Mouse (Mus musculus): ENCODE results near the gene Gng8. TPM values are rescaled to one million over a fixed set of nuclear protein-coding genes. Genes with fewer than 3 reads are reported as not detected.

Gng8 gene
- polyA plus RNA-seq, 1 experiment from 2014 or later: 13.0 TPM

GRCm38 (mm10) chr7:16916342-16917265 is 25.0 kb downstream of the Gng8 start:
- H3K4me3 ChIP-seq (ENCODE audit: low read length): no peak overlapping the region
- H3K27me3 ChIP-seq (ENCODE audit: control insufficient read depth, insufficient read depth, low read depth, low read length): no peaks in the 10 kb centered on the region
- no peak overlapping the region for H3K27ac ChIP-seq (ENCODE audit: low read length)
- no peak overlapping the region for H3K4me2 ChIP-seq (ENCODE audit: low read depth, low read length)
- H3K4me1 ChIP-seq (replicated peaks; ENCODE audit: control insufficient read depth, insufficient read depth, low read length): peaks cover 25% of the 10 kb centered on the region
- WGBS: 60% methylated on average over 30 of the region's 30 CpGs
- H3K36me3 ChIP-seq (ENCODE audit: control insufficient read depth, insufficient read depth, low read length): peaks cover 23% of the 10 kb centered on the region
- 0 out of 2 replicates have a peak, but pooled peaks have one; percentile 12 for ATAC-seq (ENCODE audit: low read depth)
- H3K9ac ChIP-seq (ENCODE audit: low read length): no peak overlapping the region
- no peaks in the 10 kb centered on the region for H3K9me3 ChIP-seq (ENCODE audit: control insufficient read depth, low read length)

GRCm38 (mm10) chr7:16917447-16917846 is 25.9 kb downstream of the Gng8 start:
- ATAC-seq (ENCODE audit: low read depth): no peak
- Histone ChIP-seq H3K9ac (ENCODE audit: low read length) (no peak overlapping the region), H3K36me3 (ENCODE audit: control insufficient read depth, insufficient read depth, low read length) (peaks cover 23% of the 10 kb centered on the region), H3K27me3 (ENCODE audit: control insufficient read depth, insufficient read depth, low read depth, low read length) (no peaks in the 10 kb centered on the region), H3K4me3 (ENCODE audit: low read length) (no peak overlapping the region), H3K27ac (ENCODE audit: low read length) (no peak overlapping the region), H3K4me1 (replicated peaks; ENCODE audit: control insufficient read depth, insufficient read depth, low read length) (peaks cover 33% of the 10 kb centered on the region), H3K9me3 (ENCODE audit: control insufficient read depth, low read length) (no peaks in the 10 kb centered on the region), H3K4me2 (ENCODE audit: low read depth, low read length) (no peak overlapping the region)
- WGBS: 45% methylated on average over 11 of the region's 11 CpGs

- no peak overlapping the region for H3K27ac ChIP-seq (ENCODE audit: low read length)
- H3K4me3 ChIP-seq (ENCODE audit: low read length): no peak overlapping the region
- 74% methylated on average over 9 of the region's 9 CpGs for WGBS
- H3K4me2 ChIP-seq (ENCODE audit: low read depth, low read length): no peak overlapping the region
- no peak overlapping the region for H3K9ac ChIP-seq (ENCODE audit: low read length)
- H3K36me3 ChIP-seq (ENCODE audit: control insufficient read depth, insufficient read depth, low read length): peaks cover 23% of the 10 kb centered on the region
- no peaks in the 10 kb centered on the region for H3K27me3 ChIP-seq (ENCODE audit: control insufficient read depth, insufficient read depth, low read depth, low read length)
- peaks cover 39% of the 10 kb centered on the region for H3K4me1 ChIP-seq (replicated peaks; ENCODE audit: control insufficient read depth, insufficient read depth, low read length)
- H3K9me3 ChIP-seq (ENCODE audit: control insufficient read depth, low read length): no peaks in the 10 kb centered on the region
- no peak for ATAC-seq (ENCODE audit: low read depth)
These were observed 26.4 kb downstream of the Gng8 start for GRCm38 (mm10) chr7:16918014-16918413.

GRCm38 (mm10) chr7:16918670-16919069 is 27.1 kb downstream of the Gng8 start:
- peaks cover 23% of the 10 kb centered on the region for H3K36me3 ChIP-seq (ENCODE audit: control insufficient read depth, insufficient read depth, low read length)
- ATAC-seq (ENCODE audit: low read depth): no peak
- H3K4me1 ChIP-seq (replicated peaks; ENCODE audit: control insufficient read depth, insufficient read depth, low read length): peaks cover 39% of the 10 kb centered on the region
- H3K4me2 ChIP-seq (ENCODE audit: low read depth, low read length): no peak overlapping the region
- H3K9ac ChIP-seq (ENCODE audit: low read length): no peak overlapping the region
- H3K9me3 ChIP-seq (ENCODE audit: control insufficient read depth, low read length): no peaks in the 10 kb centered on the region
- no peak overlapping the region for H3K27ac ChIP-seq (ENCODE audit: low read length)
- H3K27me3 ChIP-seq (ENCODE audit: control insufficient read depth, insufficient read depth, low read depth, low read length): no peaks in the 10 kb centered on the region
- no peak overlapping the region for H3K4me3 ChIP-seq (ENCODE audit: low read length)
- WGBS: 75% methylated on average over 3 of the region's 3 CpGs

- no peaks in the 10 kb centered on the region for H3K9me3 ChIP-seq (ENCODE audit: control insufficient read depth, low read length)
- 0 out of 2 replicates have a peak overlapping the region, but pooled peaks have one; percentile 10 for H3K9ac ChIP-seq (ENCODE audit: low read length)
- H3K4me3 ChIP-seq (ENCODE audit: low read length): no peak overlapping the region
- H3K27ac ChIP-seq (ENCODE audit: low read length): no peak overlapping the region
- peaks cover 21% of the 10 kb centered on the region for H3K36me3 ChIP-seq (ENCODE audit: control insufficient read depth, insufficient read depth, low read length)
- no peaks in the 10 kb centered on the region for H3K27me3 ChIP-seq (ENCODE audit: control insufficient read depth, insufficient read depth, low read depth, low read length)
- 77% methylated on average over 13 of the region's 13 CpGs for WGBS
- H3K4me1 ChIP-seq (replicated peaks; ENCODE audit: control insufficient read depth, insufficient read depth, low read length): peaks cover 39% of the 10 kb centered on the region
- ATAC-seq (ENCODE audit: low read depth): no peak
- no peak overlapping the region for H3K4me2 ChIP-seq (ENCODE audit: low read depth, low read length)
These were observed 28.0 kb downstream of the Gng8 start for GRCm38 (mm10) chr7:16919395-16920149.

GRCm38 (mm10) chr7:16920150-16920579 is 28.6 kb downstream of the Gng8 start:
- H3K9ac ChIP-seq (ENCODE audit: low read length): 0 out of 2 replicates have a peak overlapping the region, but pooled peaks have one; percentile 10
- H3K36me3 ChIP-seq (ENCODE audit: control insufficient read depth, insufficient read depth, low read length): peaks cover 19% of the 10 kb centered on the region
- no peak overlapping the region for H3K4me3 ChIP-seq (ENCODE audit: low read length)
- no peaks in the 10 kb centered on the region for H3K9me3 ChIP-seq (ENCODE audit: control insufficient read depth, low read length)
- H3K4me1 ChIP-seq (replicated peaks; ENCODE audit: control insufficient read depth, insufficient read depth, low read length): peaks cover 39% of the 10 kb centered on the region
- no peaks in the 10 kb centered on the region for H3K27me3 ChIP-seq (ENCODE audit: control insufficient read depth, insufficient read depth, low read depth, low read length)
- no peak for ATAC-seq (ENCODE audit: low read depth)
- 77% methylated on average over 7 of the region's 7 CpGs for WGBS
- H3K27ac ChIP-seq (ENCODE audit: low read length): no peak overlapping the region
- no peak overlapping the region for H3K4me2 ChIP-seq (ENCODE audit: low read depth, low read length)

GRCm38 (mm10) chr7:16920818-16921791 is 29.5 kb downstream of the Gng8 start:
- Histone ChIP-seq H3K4me2 (ENCODE audit: low read depth, low read length) (peak overlapping the region; percentile 74), H3K36me3 (ENCODE audit: control insufficient read depth, insufficient read depth, low read length) (peaks cover 17% of the 10 kb centered on the region), H3K9ac (ENCODE audit: low read length) (peak overlapping the region; percentile 98), H3K27me3 (ENCODE audit: control insufficient read depth, insufficient read depth, low read depth, low read length) (no peaks in the 10 kb centered on the region), H3K27ac (ENCODE audit: low read length) (no peak overlapping the region; the same call in 1 of the 2 replicates), H3K4me1 (replicated peaks; ENCODE audit: control insufficient read depth, insufficient read depth, low read length) (peaks cover 39% of the 10 kb centered on the region), H3K4me3 (ENCODE audit: low read length) (peak overlapping the region; percentile 98), H3K9me3 (ENCODE audit: control insufficient read depth, low read length) (no peaks in the 10 kb centered on the region)
- WGBS: 50% methylated on average over 21 of the region's 21 CpGs
- ATAC-seq (ENCODE audit: low read depth): no peak

- Histone ChIP-seq H3K4me2 (ENCODE audit: low read depth, low read length) (peak overlapping the region; percentile 74), H3K9me3 (ENCODE audit: control insufficient read depth, low read length) (no peaks in the 10 kb centered on the region), H3K27ac (ENCODE audit: low read length) (peak overlapping the region; percentile 24; the same call in 1 of the 2 replicates), H3K36me3 (ENCODE audit: control insufficient read depth, insufficient read depth, low read length) (peaks cover 14% of the 10 kb centered on the region), H3K27me3 (ENCODE audit: control insufficient read depth, insufficient read depth, low read depth, low read length) (no peaks in the 10 kb centered on the region), H3K4me3 (ENCODE audit: low read length) (peak overlapping the region; percentile 98), H3K9ac (ENCODE audit: low read length) (peak overlapping the region; percentile 98), H3K4me1 (replicated peaks; ENCODE audit: control insufficient read depth, insufficient read depth, low read length) (peaks cover 36% of the 10 kb centered on the region)
- 33% methylated on average over 6 of the region's 6 CpGs for WGBS
- no peak for ATAC-seq (ENCODE audit: low read depth)
These were observed 30.3 kb downstream of the Gng8 start for GRCm38 (mm10) chr7:16921881-16922335.

Data from lung, embryonic 16.5 days (tissue).